Mouse (Mus musculus) urinary bladder, postnatal 4 days (tissue): ENCODE data around the gene Snx30.
A peak's percentile ranks its signal among the peaks of the same experiment; 100 is the strongest.

Experiments used
- DNase-seq, 2 experiments: peaks; one replicate each; pipeline ENCODE4 v3.0.0; 2021 to 2022; ENCODE audit warnings: low spot score in 2 of 2

Snx30 gene

GRCm38 (mm10) chr4:59902547-59902946, 96.9 kb downstream of the Snx30 start:
- DNase-seq: no peak

- DNase-seq: no peak
Measured at GRCm38 (mm10) chr4:59907092-59907491, 101.5 kb downstream of the Snx30 start.

GRCm38 (mm10) chr4:59907657-59908230, 102.1 kb downstream of the Snx30 start:
- no peak for DNase-seq

GRCm38 (mm10) chr4:59908785-59909184, 103.1 kb downstream of the Snx30 start:
- DNase-seq: no peak

- DNase-seq: no peak
Measured at GRCm38 (mm10) chr4:59914608-59915403, 109.2 kb downstream of the Snx30 start, which contains the start of gene Slc46a2. TSS of gene Slc46a2 (minus strand) at chr4:59915056.

GRCm38 (mm10) chr4:59917966-59918365, 112.3 kb downstream of the Snx30 start:
- DNase-seq: no peak

- no peak for DNase-seq
Measured at GRCm38 (mm10) chr4:59925082-59925481, 119.4 kb downstream of the Snx30 start.

- no peak for DNase-seq
Measured at GRCm38 (mm10) chr4:59927666-59928065, 122.0 kb downstream of the Snx30 start.

GRCm38 (mm10) chr4:59928347-59928746, 122.7 kb downstream of the Snx30 start:
- peak; percentile 48 to 72 for DNase-seq

- no peak for DNase-seq
Measured at GRCm38 (mm10) chr4:59932505-59933281, 127.1 kb downstream of the Snx30 start.

- no peak for DNase-seq
Measured at GRCm38 (mm10) chr4:59937543-59937942, 131.9 kb downstream of the Snx30 start.
